Mouse (Mus musculus) heart, postnatal 4 days (tissue): Measurements from ENCODE around the gene Plcb4. TPM values are rescaled to one million over a fixed set of nuclear protein-coding genes. Genes with fewer than 3 reads are reported as not detected.
"Not testable (repeated sequence)": the region's sequence is repeated elsewhere in the genome, so short reads cannot be mapped to it uniquely, and the experiment has no call there.

Experiments used
- DNase-seq: peaks from one replicate; pipeline ENCODE4 v3.0.0; 2021
- total RNA-seq, 2 experiments: library from RNA; stranded (reverse); gene quantifications; 2 replicates each; pipeline ENCODE4 v1.2.3; 2021

The Plcb4 gene
- total RNA-seq, 2 experiments from 2014 or later: 68.9 to 75.6 TPM

- peak; percentile 74 for DNase-seq
Observed at GRCm38 (mm10) chr2:135717232-135718134, 58.7 kb downstream of the Plcb4 start.

DNA sequence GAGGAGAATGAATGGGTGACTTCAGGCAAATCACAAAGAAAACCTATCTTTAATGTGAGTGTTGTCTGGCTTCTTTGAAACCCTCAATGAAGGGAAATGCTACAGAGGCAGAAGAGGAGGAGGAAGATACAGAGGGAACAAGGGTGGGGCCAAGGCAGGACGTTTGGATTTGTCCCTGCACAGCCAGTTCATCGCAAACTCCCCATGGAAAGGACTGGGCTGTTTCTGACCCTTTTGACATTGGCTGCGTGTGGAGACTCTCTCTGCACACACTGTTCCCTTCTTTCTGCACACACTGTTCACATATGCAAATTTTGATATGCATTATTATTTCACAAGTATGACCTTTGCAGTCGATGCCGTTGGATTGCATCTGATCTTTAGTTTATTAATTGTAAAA lies 63.3 kb downstream of the Plcb4 start:
- DNase-seq: no peak

DNA sequence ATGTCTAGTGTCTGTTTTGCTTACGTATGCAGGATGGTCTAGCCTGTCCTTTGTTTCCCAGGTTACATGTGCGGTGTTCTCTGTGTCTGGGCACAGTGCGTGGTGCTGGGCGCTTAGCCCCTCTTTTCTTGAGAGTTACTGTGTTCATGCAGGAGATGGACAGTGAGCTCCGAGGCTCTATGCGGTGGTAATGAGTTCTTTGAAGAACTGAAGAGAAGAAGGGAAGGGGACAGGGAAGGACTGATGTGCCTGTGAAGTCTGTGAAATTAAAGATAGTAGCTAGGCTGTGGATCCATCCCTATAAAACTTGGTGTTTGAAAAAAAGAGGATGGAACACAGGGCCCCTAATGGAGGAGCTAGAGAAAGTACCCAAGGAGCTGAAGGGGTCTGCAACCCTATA lies 64.6 kb downstream of the Plcb4 start:
- DNase-seq: no peak

- DNase-seq: no peak
Observed at GRCm38 (mm10) chr2:135724489-135724888, 65.7 kb downstream of the Plcb4 start.

DNA sequence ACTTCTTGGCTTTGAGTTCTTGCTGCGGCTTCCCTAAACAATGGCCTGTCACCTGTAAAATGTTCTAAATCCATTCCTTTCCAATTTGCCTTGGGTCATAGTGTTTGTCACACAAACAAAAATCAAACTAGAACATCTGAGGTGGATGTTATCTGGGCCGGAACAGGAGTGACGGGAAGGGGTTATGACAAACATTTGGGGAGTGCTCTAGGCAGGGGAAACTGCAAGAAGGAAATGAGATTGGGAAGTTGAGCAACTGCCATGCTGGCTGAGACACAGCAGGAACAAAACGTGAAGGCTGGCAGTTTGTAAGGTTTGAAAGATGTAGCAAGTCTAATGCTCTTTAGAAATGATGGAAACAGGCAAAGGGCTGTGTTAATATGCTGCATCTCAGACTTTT lies 66.6 kb downstream of the Plcb4 start:
- DNase-seq: no peak

DNA sequence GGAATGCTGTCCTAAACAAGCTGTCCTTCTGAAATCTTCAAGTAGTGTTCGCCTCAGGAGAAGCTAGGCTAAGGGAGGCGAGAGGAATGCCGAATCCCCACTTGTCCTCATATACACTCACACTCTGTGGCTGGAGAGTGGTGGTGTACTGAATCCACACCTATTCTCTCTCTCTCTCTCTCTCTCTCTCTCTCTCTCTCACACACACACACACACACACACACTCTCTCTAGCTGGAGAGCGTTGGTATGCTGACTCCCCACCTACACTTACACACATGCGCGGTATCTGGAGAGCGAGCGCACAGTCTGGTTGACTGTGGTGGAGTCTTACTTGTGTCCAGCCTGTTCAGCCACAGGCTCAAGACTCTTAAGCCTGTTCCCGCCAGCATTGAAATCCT lies 68.3 kb downstream of the Plcb4 start:
- no peak for DNase-seq

DNA sequence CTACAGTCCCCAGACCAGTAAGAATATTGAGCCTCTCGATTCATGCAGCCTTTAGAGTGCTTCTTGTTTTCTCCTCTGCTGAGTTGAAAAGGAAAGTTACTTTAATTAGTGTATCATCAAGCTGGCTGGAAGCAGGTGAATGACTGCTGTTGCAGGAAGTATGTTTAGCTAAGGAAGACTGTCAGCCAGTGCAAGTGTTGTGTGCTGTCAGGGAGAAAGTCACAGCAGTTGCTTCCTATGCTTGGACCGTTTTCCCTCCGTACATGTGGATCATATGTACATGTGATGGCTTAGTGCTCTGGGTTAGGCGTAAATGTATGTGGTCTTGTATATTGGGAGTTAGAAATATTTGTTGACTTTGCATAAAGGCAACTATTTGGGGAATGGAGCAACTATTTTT lies 69.1 kb downstream of the Plcb4 start:
- DNase-seq: no peak

- peak; percentile 62 for DNase-seq
Observed at GRCm38 (mm10) chr2:135731591-135731990, 72.8 kb downstream of the Plcb4 start.

DNA sequence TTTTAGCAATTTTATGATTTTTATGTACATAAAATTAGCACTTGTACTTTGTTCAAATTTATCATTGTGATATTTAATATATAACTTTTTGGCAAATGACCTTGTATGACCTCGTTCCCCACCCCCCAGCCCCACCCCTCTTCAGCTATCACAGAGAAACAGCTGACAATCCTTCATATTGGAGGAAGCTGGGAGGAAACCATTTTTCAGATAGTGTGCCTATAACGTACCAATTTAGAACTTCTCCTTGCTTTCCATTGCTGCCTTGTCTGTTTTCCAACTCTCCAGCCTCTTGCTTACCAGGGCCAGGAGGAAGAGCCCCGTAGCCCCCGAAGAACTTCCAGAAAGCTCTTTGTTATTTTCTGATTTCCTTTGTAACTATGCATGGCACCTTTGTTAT lies 73.8 kb downstream of the Plcb4 start:
- no peak for DNase-seq

DNA sequence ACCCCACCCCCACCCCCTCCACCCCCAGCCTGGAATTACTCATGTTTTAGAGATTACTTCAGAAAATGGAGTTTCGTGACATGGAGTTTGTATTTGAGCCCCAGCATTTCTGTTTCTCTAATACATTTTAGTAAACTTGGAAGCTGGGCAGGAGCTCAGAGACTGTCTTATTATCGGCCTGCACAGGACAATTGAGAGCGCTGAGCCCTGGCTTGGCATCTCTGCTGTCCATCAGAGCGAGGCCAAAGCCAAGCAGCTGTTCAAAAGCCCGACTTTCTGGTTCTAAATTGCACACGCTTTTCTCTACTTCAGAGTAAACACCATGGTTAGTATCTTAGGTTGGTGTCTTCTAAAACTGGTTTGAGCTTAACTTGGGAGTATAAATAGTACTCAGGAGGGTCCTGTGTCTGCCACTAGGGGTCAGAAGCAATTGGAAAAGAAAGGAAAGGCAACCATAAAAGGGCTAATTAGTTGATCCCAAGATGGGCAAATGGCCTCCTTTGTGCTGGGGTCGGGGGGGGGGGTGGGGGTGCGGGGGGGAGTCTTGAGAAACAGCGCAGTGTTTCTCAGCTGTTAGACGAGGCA lies 75.2 kb downstream of the Plcb4 start:
- no peak for DNase-seq

- DNase-seq: no peak
Observed at GRCm38 (mm10) chr2:135737506-135737905, 78.7 kb downstream of the Plcb4 start.

DNA sequence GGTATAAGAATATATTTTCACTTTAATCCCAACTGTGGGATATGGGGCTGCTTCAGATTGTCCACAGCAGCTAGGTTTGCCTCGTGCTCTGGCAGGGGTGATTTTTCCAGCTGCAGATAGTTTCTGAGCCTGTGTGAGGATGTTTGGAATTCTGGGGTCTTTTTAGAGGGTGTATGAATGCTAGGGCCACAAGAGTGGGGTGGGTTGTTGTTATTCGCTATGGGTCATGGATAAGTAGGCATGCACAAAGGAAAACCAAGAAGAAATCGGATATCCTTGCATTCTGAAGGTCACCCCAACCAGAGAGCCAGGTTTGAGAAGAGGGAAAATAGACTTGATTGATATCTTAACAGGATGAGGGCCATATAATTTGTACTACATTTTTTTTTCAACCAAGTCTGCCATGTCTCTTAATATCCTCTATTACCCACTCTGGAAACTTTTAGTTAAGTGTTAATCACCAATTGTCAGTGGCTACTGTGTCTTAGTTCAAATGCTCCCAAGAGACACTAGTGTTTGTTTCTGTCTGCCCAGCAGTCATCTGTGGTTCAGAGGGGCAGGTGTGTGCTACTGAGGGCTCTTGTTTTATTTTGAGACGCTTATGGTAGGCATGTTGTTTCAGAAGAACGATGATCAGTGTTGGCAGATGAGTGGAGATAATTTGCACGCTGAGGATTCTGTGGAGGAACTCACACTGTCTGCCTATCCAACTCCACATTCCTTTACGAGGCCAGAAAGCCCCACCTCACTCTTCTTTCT lies 79.4 kb downstream of the Plcb4 start:
- DNase-seq: not testable (repeated sequence)

DNA sequence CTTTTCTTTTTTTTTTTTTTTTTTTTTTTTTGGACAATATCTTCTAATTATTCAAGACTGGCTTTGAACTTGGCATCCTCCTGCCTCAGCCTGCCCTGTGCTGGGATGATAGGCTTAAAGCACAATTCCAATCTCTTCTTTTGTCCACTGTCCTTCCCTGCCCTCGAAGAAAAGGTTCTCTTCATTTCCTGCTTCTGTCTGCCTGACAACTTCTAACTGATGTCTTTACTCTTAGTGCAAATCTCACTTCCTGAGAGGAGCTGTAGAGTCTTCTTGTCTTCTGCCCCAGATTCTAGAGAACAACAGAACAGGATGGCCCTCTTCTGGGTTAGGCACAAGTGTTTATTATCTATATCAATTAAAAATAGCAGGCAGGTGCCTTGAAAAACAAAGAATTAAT lies 80.1 kb downstream of the Plcb4 start:
- no peak for DNase-seq

- peak; percentile 35 for DNase-seq
Observed at GRCm38 (mm10) chr2:135742954-135743700, 84.3 kb downstream of the Plcb4 start.

- DNase-seq: no peak
Observed at GRCm38 (mm10) chr2:135744711-135745110, 85.9 kb downstream of the Plcb4 start.

GRCm38 (mm10) chr2:135745126-135745525 lies 86.3 kb downstream of the Plcb4 start:
- DNase-seq: peak; percentile 35

DNA sequence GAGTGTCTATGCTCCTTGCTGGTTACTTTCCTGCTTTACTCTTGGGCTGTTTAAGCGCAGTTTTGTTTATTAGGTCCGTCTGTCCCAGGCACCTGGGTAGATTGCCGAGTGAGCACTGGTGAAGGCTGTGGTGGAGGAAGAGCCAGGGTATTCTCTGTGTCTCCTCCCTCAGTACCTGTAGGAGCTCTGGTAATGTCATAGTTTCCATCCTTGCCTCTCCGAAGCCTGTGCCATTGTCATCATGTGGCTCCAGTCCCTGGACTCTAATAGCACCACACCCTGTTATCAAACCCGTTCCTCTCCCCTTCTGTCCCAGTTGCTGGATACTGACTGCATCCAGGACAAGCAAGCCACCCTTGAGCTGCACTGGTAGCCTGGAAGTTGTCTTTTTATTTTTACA lies 89.6 kb downstream of the Plcb4 start:
- no peak for DNase-seq

- no peak for DNase-seq
Observed at GRCm38 (mm10) chr2:135749606-135750005, 90.8 kb downstream of the Plcb4 start.

DNA sequence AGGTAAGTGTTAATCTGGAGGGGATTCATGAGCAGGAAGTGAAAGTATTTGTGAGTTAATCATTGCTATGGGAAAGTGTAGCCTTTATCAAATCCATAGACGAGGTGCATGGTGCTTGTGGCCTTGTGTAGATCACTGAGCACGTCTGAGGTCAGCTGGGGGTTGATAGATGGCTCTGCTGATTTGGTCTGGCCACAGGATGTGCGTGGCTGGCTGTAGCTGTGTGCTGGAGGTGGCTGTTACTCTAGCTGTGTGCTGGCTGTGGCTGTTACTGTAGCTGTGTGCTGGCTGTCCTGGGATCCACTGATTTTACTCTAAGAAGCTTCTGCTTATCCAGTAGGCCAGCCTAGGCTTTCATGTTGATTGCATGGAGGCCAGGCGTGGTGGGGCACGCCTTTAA lies 91.9 kb downstream of the Plcb4 start:
- DNase-seq: no peak

GRCm38 (mm10) chr2:135755792-135756191 lies 97.0 kb downstream of the Plcb4 start:
- DNase-seq: no peak

- no peak for DNase-seq
Observed at GRCm38 (mm10) chr2:135757478-135757877, 98.7 kb downstream of the Plcb4 start.

- peak; percentile 40 for DNase-seq
Observed at GRCm38 (mm10) chr2:135759499-135760095, 100.8 kb downstream of the Plcb4 start.
